ENCODE assay signal across 8 mouse cellular contexts in genomic region chr3:31459456-31459855, GRCm38 (mm10).
A peak's percentile ranks its signal among the peaks of the same experiment; 100 is the strongest.
DNase-seq lines count a peak whose midpoint lies in the region; ATAC-seq and TF ChIP-seq lines count a peak whose summit lies in the region.

No protein-coding gene starts in this region.

- H3K4me3 ChIP-seq in megakaryocyte, embryonic 14.5 days (replicated peaks): peak overlapping the region; percentile 15
- H3K4me3 ChIP-seq in lung, embryonic 14.5 days (ENCODE audit: low read depth, low read length): no peak overlapping the region

- no peak overlapping the region for H3K4me2 ChIP-seq in lung, embryonic 14.5 days

- H3K9me3 ChIP-seq in megakaryocyte, embryonic 14.5 days: peaks cover 12% of the 10 kb centered on the region; the same call in 1 of the 2 replicates
- no peaks in the 10 kb centered on the region for H3K9me3 ChIP-seq in lung, embryonic 14.5 days (ENCODE audit: low read depth, low read length)

- H3K27ac ChIP-seq in lung, embryonic 14.5 days (ENCODE audit: low read depth): no peak overlapping the region

- H3K4me1 ChIP-seq in megakaryocyte, embryonic 14.5 days: no peaks in the 10 kb centered on the region
- H3K4me1 ChIP-seq in lung, embryonic 14.5 days (ENCODE audit: insufficient read depth): no peaks in the 10 kb centered on the region

- DNase-seq in adrenal gland, adult 2 months: peak; percentile 20
- peak; percentile 68 to 79 for DNase-seq in cerebellum, postnatal 14 days
- DNase-seq in heart, postnatal 4 days: peak; percentile 57
- peak; percentile 60 for DNase-seq in lung, embryonic 14.5 days
- DNase-seq in yolk sac, embryonic 10.5 days (ENCODE audit: low spot score): peak; percentile 2

- H3K9ac ChIP-seq in lung, embryonic 14.5 days: no peak overlapping the region

- WGBS in lung, embryonic 14.5 days: 40% methylated on average over 5 of the region's 5 CpGs

- no peak for ATAC-seq in megakaryocyte, adult 5-6 weeks (ENCODE audit: poor library complexity, severe bottlenecking)
- ATAC-seq in lung, embryonic 14.5 days (ENCODE audit: insufficient read depth): no peak
- ATAC-seq in erythroid progenitor cell, adult 5-6 weeks (replicated peaks; ENCODE audit: low FRiP score, poor library complexity, severe bottlenecking): no peak

- TF ChIP-seq CTCF in lung, embryonic 14.5 days (IDR thresholded peaks at IDR 0.05; ENCODE audit: low read depth): peak; percentile 58

- no peaks in the 10 kb centered on the region for H3K36me3 ChIP-seq in megakaryocyte, embryonic 14.5 days (replicated peaks; ENCODE audit: low read length)
- H3K36me3 ChIP-seq in lung, embryonic 14.5 days (ENCODE audit: insufficient read depth): no peaks in the 10 kb centered on the region

- no peaks in the 10 kb centered on the region for H3K27me3 ChIP-seq in megakaryocyte, embryonic 14.5 days (replicated peaks)
- no peaks in the 10 kb centered on the region for H3K27me3 ChIP-seq in lung, embryonic 14.5 days (ENCODE audit: insufficient read depth, low read length)

Comparison
In these comparisons a context has a peak if more than half of its experiments do, and no peak if none do; other contexts are left out.
1. DNase-seq: peak in every context shown above with its lines; median percentile 74 in cerebellum, postnatal 14 days; 60 in lung, embryonic 14.5 days; 57 in heart, postnatal 4 days; 20 in adrenal gland, adult 2 months; 2 in yolk sac, embryonic 10.5 days.